Mouse (Mus musculus) CH12.LX (cell line): ENCODE measurements around the gene Mmp13. TPM values are rescaled to one million over a fixed set of nuclear protein-coding genes. Genes with fewer than 3 reads are reported as not detected.
"Not testable (repeated sequence)": the region's sequence is repeated elsewhere in the genome, so short reads cannot be mapped to it uniquely, and the experiment has no call there.

Experiments used
- DNase-seq: peaks from one replicate; pipeline ENCODE4 v3.0.0-alpha.2; 2013; ENCODE audit errors: extremely low read depth
- H3K27ac ChIP-seq: 2 replicates; pipeline ENCODE4 v1.5.1; 2012; ENCODE audit warnings: low read depth, mild to moderate bottlenecking, control low read depth, moderate library complexity; ENCODE audit not compliant: insufficient read depth
- H3K27me3 ChIP-seq: replicated peaks from 2 replicates; pipeline ENCODE3; 2012; ENCODE audit warnings: inconsistent platforms
- H3K36me3 ChIP-seq, 2 experiments: replicated peaks in 1 of 2; 2 replicates each; pipeline versions ENCODE3 to v1.6.1; 2012; ENCODE audit warnings: inconsistent platforms in 1 of 2, low read length in 1 of 2, mild to moderate bottlenecking in 1 of 2, mixed read lengths in 1 of 2, moderate library complexity in 1 of 2; ENCODE audit not compliant: control insufficient read depth in 1 of 2, insufficient read depth in 1 of 2
- H3K4me1 ChIP-seq, 2 experiments: 2 replicates each; pipeline ENCODE4 v1.6.1; 2012; ENCODE audit warnings: inconsistent platforms in 1 of 2, moderate library complexity in 1 of 2; ENCODE audit not compliant: insufficient read depth in 2 of 2, control insufficient read depth in 1 of 2
- H3K4me2 ChIP-seq: 2 replicates; pipeline ENCODE4 v1.6.1; 2012; ENCODE audit warnings: low read depth, mild to moderate bottlenecking, control low read depth; ENCODE audit not compliant: poor library complexity, insufficient read depth, severe bottlenecking
- H3K4me3 ChIP-seq, 3 experiments: fragments of 150-350 bp in 1 of 3; sonication (generic) in 1 of 3; replicated peaks in 1 of 3; 2 replicates each; pipeline versions ENCODE3 to v1.5.1; 2011 to 2012; ENCODE audit warnings: low read depth in 2 of 3, low read length in 2 of 3, mild to moderate bottlenecking in 2 of 3, moderate library complexity in 2 of 3, control low read depth in 1 of 3, improper control_type of control experiment in 1 of 3, inconsistent platforms in 1 of 3, mixed read lengths in 1 of 3; ENCODE audit not compliant: poor library complexity in 1 of 3
- H3K79me2 ChIP-seq: replicated peaks from 2 replicates; pipeline ENCODE4 v1.6.1; 2012; ENCODE audit warnings: mild to moderate bottlenecking, moderate library complexity; ENCODE audit not compliant: control insufficient read depth, poor library complexity, insufficient read depth, severe bottlenecking; ENCODE audit errors: extremely low read depth
- H3K9ac ChIP-seq: 2 replicates; pipeline ENCODE4 v1.6.1; 2012; ENCODE audit warnings: low read depth, mild to moderate bottlenecking, control low read depth, moderate library complexity; ENCODE audit not compliant: insufficient read depth
- H3K9me3 ChIP-seq: replicated peaks from 2 replicates; pipeline ENCODE3; 2012; ENCODE audit warnings: low read length, inconsistent platforms, mixed read lengths
- BHLHE40 ChIP-seq: IDR thresholded peaks from 2 replicates; pipeline ENCODE4 v1.6.1; 2011; ENCODE audit warnings: mild to moderate bottlenecking, low read depth, low read length, improper control_type of control experiment
- CHD2 ChIP-seq: IDR thresholded peaks from 2 replicates; pipeline ENCODE4 v1.6.1; 2011; ENCODE audit warnings: low read length, improper control_type of control experiment
- CTCF ChIP-seq, 2 experiments: IDR thresholded peaks in 1 of 2; conservative IDR thresholded peaks in 1 of 2; 2 replicates each; pipeline ENCODE4 v1.5.1; 2011 to 2012; ENCODE audit warnings: low read depth in 2 of 2, low read length in 2 of 2, improper control_type of control experiment in 1 of 2, inconsistent platforms in 1 of 2, mild to moderate bottlenecking in 1 of 2, moderate library complexity in 1 of 2
- E2F4 ChIP-seq: IDR thresholded peaks from 2 replicates; pipeline ENCODE4 v1.6.1; 2011; ENCODE audit warnings: low read depth, low read length, improper control_type of control experiment; ENCODE audit not compliant: insufficient replicate concordance
- GABPA ChIP-seq: IDR thresholded peaks from 2 replicates; pipeline ENCODE4 v1.6.1; 2012; ENCODE audit warnings: low read depth, low read length, improper control_type of control experiment, inconsistent platforms; ENCODE audit not compliant: insufficient replicate concordance
- HCFC1 ChIP-seq: IDR thresholded peaks from 2 replicates; pipeline ENCODE4 v1.6.1; 2012; ENCODE audit warnings: low read depth, mild to moderate bottlenecking, inconsistent platforms, low read length, improper control_type of control experiment
- IRF4 ChIP-seq: IDR thresholded peaks from 2 replicates; pipeline ENCODE4 v1.6.1; 2014; ENCODE audit warnings: low read depth, mild to moderate bottlenecking, inconsistent platforms, low read length, improper control_type of control experiment
- MAX ChIP-seq: IDR thresholded peaks from 2 replicates; pipeline ENCODE4 v1.6.1; 2011; ENCODE audit warnings: low read length, improper control_type of control experiment
- MAZ ChIP-seq: IDR thresholded peaks from 2 replicates; pipeline ENCODE4 v1.6.1; 2012; ENCODE audit warnings: low read depth, mild to moderate bottlenecking, inconsistent platforms, low read length, improper control_type of control experiment, moderate library complexity
- MXI1 ChIP-seq: IDR thresholded peaks from 2 replicates; pipeline ENCODE4 v1.6.1; 2011; ENCODE audit warnings: mild to moderate bottlenecking, low read depth, low read length, improper control_type of control experiment
- MYC ChIP-seq: IDR thresholded peaks from 2 replicates; pipeline ENCODE4 v1.6.1; 2011; ENCODE audit warnings: low read depth, mild to moderate bottlenecking, improper control_type of control experiment, low read length
- NELFE ChIP-seq: IDR thresholded peaks from 2 replicates; pipeline ENCODE4 v1.6.1; 2011; ENCODE audit warnings: low read depth, low read length, improper control_type of control experiment
- POLR2A ChIP-seq: IDR thresholded peaks from 2 replicates; pipeline ENCODE4 v1.6.1; 2011; ENCODE audit warnings: low read depth, mild to moderate bottlenecking, improper control_type of control experiment, low read length
- SIN3A ChIP-seq: IDR thresholded peaks from 2 replicates; pipeline ENCODE4 v1.6.1; 2012; ENCODE audit warnings: low read length, improper control_type of control experiment, inconsistent platforms
- TBP ChIP-seq: conservative IDR thresholded peaks from 2 replicates; pipeline ENCODE4 v1.6.1; 2011; ENCODE audit warnings: low read depth, low read length, improper control_type of control experiment
- TCF12 ChIP-seq: IDR thresholded peaks from 2 replicates; pipeline ENCODE4 v1.6.1; 2014; ENCODE audit warnings: low read depth, mild to moderate bottlenecking, inconsistent platforms, low read length, improper control_type of control experiment
- USF1 ChIP-seq: IDR thresholded peaks from 2 replicates; pipeline ENCODE4 v1.6.1; 2014; ENCODE audit warnings: low read depth, mild to moderate bottlenecking, inconsistent platforms, low read length, improper control_type of control experiment
- ZMIZ1 ChIP-seq: IDR thresholded peaks from 2 replicates; pipeline ENCODE4 v1.6.1; 2012; ENCODE audit warnings: low read depth, mild to moderate bottlenecking, inconsistent platforms, low read length, improper control_type of control experiment
- dilution Hi-C: fragments of 300-500 bp; cut with MboI; formaldehyde crosslinking; loops from 2 replicates; pipeline ENCODE4 v1.14.3; 2020; ENCODE audit warnings: low sequenced_read_pairs; ENCODE audit not compliant: extremely low pct_unique_long_range_greater_than_20kb, extremely low pct_ligation_motif_present
- in situ Hi-C: fragments of 300-500 bp; cut with MboI; formaldehyde crosslinking; loops from 3 replicates; pipeline ENCODE4 v1.14.3; 2019; ENCODE audit warnings: low sequenced_read_pairs, low pct_ligation_motif_present, low pct_unique_long_range_greater_than_20kb, mixed read lengths
- polyA plus RNA-seq: library from polyadenylated mRNA; unstranded; fragments of >175 nt; gene quantifications from 2 replicates; pipeline ENCODE4 v1.2.1, GENCODE M21; 2012; ENCODE audit warnings: low read depth; ENCODE audit not compliant: insufficient read length
- total RNA-seq, 2 experiments: library from RNA; depleted of rRNA; stranded (reverse); fragments of 300-350 nt in 1 of 2; fragments of >200 nt in 1 of 2; gene quantifications; 2 replicates each; pipeline ENCODE4 v1.2.3; 2012 to 2014

Gene Mmp13
- total and polyA plus RNA-seq, 3 experiments = not detected

DNA sequence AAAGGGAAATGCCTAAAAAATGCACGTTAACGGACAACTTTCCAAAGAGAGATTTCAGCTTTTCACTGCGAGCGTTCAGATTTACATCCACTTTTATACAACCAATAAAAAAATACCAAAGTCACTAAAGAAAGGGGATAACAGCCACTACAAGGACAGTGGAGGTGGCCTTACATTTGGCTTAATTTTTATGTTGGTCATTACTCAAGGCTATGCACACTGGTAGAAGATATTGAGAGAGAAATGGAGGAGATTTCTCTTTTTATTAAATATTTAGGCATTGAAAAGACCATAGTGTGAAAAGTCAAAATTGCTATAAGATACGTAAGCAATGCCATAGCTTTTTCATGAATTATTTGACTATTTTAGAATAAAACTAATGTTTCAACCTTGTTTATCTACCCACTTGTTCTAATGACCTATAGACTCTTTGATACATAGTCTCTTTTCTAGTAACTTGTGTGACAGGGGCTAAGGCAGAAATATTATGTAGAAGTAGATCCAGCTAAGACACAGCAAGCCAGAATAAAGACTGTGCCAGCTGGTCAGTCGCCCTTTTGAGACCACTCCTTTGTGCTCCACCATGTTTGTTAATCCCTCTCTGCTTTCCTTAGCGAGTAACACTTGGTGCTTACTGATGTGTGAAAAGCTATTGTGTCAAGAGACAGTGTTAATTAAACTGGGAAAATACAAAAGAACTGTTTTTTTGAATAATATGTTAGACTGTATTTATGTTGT lies 10.4 kb downstream of the Mmp13 start:
- in situ Hi-C loops = no loop called here

DNA sequence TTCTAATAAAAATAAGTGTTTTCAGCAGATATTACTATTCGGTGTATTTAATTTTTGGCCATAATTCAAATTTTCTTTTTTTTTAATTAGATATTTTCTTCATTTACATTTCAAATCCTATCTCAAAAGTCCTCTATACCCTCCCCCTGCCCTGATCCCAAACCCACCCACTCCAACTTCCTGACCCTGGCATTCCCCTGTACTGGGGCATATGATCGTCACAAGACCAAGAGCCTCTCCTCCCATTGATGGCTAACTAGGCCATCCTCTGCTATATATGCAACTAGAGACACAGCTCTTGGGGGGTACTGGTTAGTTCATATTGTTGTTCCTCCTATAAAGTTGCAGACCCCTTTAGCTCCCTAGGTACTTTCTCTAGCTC lies 11.0 kb downstream of the Mmp13 start:
- H3K27ac ChIP-seq = not testable (repeated sequence)

More for the DNA sequence above, 10.4 kb downstream of the Mmp13 start:
- H3K9ac ChIP-seq = no peak overlapping the region
- H3K9me3 ChIP-seq = no peaks in the 10 kb centered on the region
- TF ChIP-seq USF1 = no peak
- TF ChIP-seq SIN3A = no peak
- TF ChIP-seq HCFC1 = no peak
- no peak for TF ChIP-seq NELFE
- TF ChIP-seq BHLHE40 = no peak
- TF ChIP-seq, all 38 proteins: peak for 0
- Histone ChIP-seq H3K4me3 (no peak overlapping the region), H3K27ac (no peak overlapping the region), H3K27me3 (no peaks in the 10 kb centered on the region), H3K4me2 (no peak overlapping the region), H3K36me3 (no peaks in the 10 kb centered on the region), H3K79me2 (no peaks in the 10 kb centered on the region), H3K4me1 (no peaks in the 10 kb centered on the region)
- dilution Hi-C loops = no loop called here
- DNase-seq = no peak

DNA sequence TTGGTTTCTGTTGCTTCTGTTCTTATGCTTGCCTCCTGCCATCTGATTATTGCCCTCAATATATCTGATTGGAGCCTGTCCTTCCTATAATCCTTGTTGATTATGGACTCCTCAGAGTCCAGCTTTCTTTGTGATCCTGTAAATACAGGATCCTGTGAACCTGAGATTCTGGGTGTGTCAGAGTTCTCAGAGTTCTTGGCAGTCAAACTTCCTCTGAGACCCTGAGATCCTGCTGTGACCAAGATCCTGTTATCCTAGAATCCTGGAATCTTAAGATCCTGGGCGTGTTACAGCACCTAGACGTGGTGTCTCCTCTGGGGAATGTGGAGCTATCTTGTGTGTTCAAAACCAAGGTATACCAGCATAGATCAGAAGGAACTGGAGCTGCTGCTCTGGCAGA lies 17.2 kb downstream of the Mmp13 start:
- Histone ChIP-seq H3K4me2 (no peak overlapping the region), H3K27me3 (no peaks in the 10 kb centered on the region), H3K4me3 (no peak overlapping the region), H3K9me3 (no peaks in the 10 kb centered on the region), H3K9ac (no peak overlapping the region)
- no peak for DNase-seq
- TF ChIP-seq HCFC1 (no peak), CHD2 (no peak), TBP (no peak), E2F4 (no peak), NELFE (no peak), ZMIZ1 (no peak), POLR2A (no peak), USF1 (no peak), MAX (no peak), MAZ (no peak), TCF12 (no peak), IRF4 (no peak), MYC (no peak), MXI1 (no peak), GABPA (no peak), CTCF (conservative IDR thresholded peaks at IDR 0.05 in 1 of 2, IDR thresholded peaks at IDR 0.05 in 1 of 2; ENCODE audit: low read depth in 2 of 2, low read length in 2 of 2) (no peak)
- TF ChIP-seq, all 38 proteins: peak for 0
- in situ Hi-C loops = no loop called here
- no peak overlapping the region for H3K27ac ChIP-seq
- no peaks in the 10 kb centered on the region for H3K36me3 ChIP-seq
- H3K79me2 ChIP-seq = no peaks in the 10 kb centered on the region
- dilution Hi-C loops = no loop called here
- 0 out of 4 replicates have a peak, but pooled peaks cover 3% of the 10 kb centered on the region in 2 experiments for H3K4me1 ChIP-seq

More for the DNA sequence above, 11.0 kb downstream of the Mmp13 start:
- dilution Hi-C loops, H3K9me3 ChIP-seq, H3K4me3 ChIP-seq, H3K79me2 ChIP-seq, H3K36me3 ChIP-seq, H3K4me1 ChIP-seq, DNase-seq, in situ Hi-C loops, H3K27me3 ChIP-seq, H3K4me2 ChIP-seq, H3K9ac ChIP-seq: not testable (repeated sequence)
